Mouse (Mus musculus) heart, postnatal 0 days (tissue): ENCODE results near the gene Lcorl. TPM values are rescaled to one million over a fixed set of nuclear protein-coding genes. Genes with fewer than 3 reads are reported as not detected.
A peak's percentile ranks its signal among the peaks of the same experiment; 100 is the strongest.

Experiments
- ATAC-seq: fragments of 200-750 bp; cut with Nextera tagmentation; 2 replicates; pipeline ENCODE4 v1.8.0; 2017; ENCODE audit warnings: low read depth, moderate number of reproducible peaks, moderate library complexity; ENCODE audit not compliant: insufficient read depth
- DNase-seq: peaks from one replicate; pipeline ENCODE4 v3.0.0-alpha.2; 2016; ENCODE audit warnings: low spot score
- H3K27ac ChIP-seq: fragments of 300-500 bp; sonication (generic); 2 replicates; pipeline ENCODE4 v1.5.1; 2014; ENCODE audit warnings: low read depth, mild to moderate bottlenecking
- H3K27me3 ChIP-seq: fragments of 300-500 bp; sonication (generic); 2 replicates; pipeline ENCODE4 v1.6.1; 2014; ENCODE audit warnings: low read length, mixed read lengths; ENCODE audit not compliant: control insufficient read depth, insufficient read depth
- H3K36me3 ChIP-seq: fragments of 300-500 bp; sonication (generic); replicated peaks from 2 replicates; pipeline ENCODE4 v1.6.1; 2014; ENCODE audit warnings: low read length, mixed read lengths; ENCODE audit not compliant: control insufficient read depth, insufficient read depth
- H3K4me1 ChIP-seq: fragments of 300-500 bp; sonication (generic); 2 replicates; pipeline ENCODE4 v1.6.1; 2014; ENCODE audit warnings: antibody characterized with exemption; ENCODE audit not compliant: control insufficient read depth, insufficient read depth
- H3K4me2 ChIP-seq: fragments of 300-500 bp; sonication (generic); 2 replicates; pipeline ENCODE4 v1.6.1; 2014; ENCODE audit warnings: low read depth, mild to moderate bottlenecking, low read length, moderate library complexity
- H3K4me3 ChIP-seq: fragments of 300-500 bp; sonication (generic); 2 replicates; pipeline ENCODE4 v1.5.1; 2014; ENCODE audit warnings: low read depth, low read length
- H3K9ac ChIP-seq: fragments of 300-500 bp; sonication (generic); replicated peaks from 2 replicates; pipeline ENCODE4 v1.6.1; 2014; ENCODE audit warnings: low read depth, low read length, mixed read lengths
- H3K9me3 ChIP-seq: fragments of 300-500 bp; sonication (generic); replicated peaks from 2 replicates; pipeline ENCODE4 v1.6.1; 2016; ENCODE audit warnings: low read length; ENCODE audit not compliant: control insufficient read depth
- CTCF ChIP-seq: IDR thresholded peaks from 2 replicates; pipeline ENCODE4 v1.5.1; 2016; ENCODE audit warnings: antibody characterized with exemption, control low read depth, low read depth
- EP300 ChIP-seq: IDR thresholded peaks from 2 replicates; pipeline ENCODE4 v1.6.1; 2016; ENCODE audit warnings: antibody characterized with exemption, low read depth
- WGBS: fragments of 180-500 bp; shearing (Covaris S2); extraction: QIAGEN DNeasy Blood & Tissue Kit; methylation state at CpG from one replicate; pipeline ENCODE4 v1.1.7; 2014; 5-methylcytosine and 5-hydroxymethylcytosine counted together
- polyA plus RNA-seq: library from polyadenylated mRNA; unstranded; fragments of >200 nt; fragmentation: Nextera tagmentation; extraction: Ambion mirVana; gene quantifications from 2 replicates; pipeline ENCODE4 v1.2.1, GENCODE M21; 2015
- total RNA-seq: library from RNA; depleted of rRNA; stranded (reverse); fragments of >200 nt; gene quantifications from 2 replicates; pipeline ENCODE4 v1.2.3, GENCODE M21; 2014; ENCODE audit warnings: low replicate concordance

Gene Lcorl
- total and polyA plus RNA-seq, 2 experiments from 2014 or later = 11.6 to 80.3 TPM

GRCm38 (mm10) chr5:45683388-45683787 lies 174.0 kb downstream of the Lcorl start:
- H3K9me3 ChIP-seq = no peaks in the 10 kb centered on the region
- peaks cover 11% of the 10 kb centered on the region for H3K36me3 ChIP-seq
- no peaks in the 10 kb centered on the region for H3K4me1 ChIP-seq
- ATAC-seq (no peak), DNase-seq (no peak)
- TF ChIP-seq CTCF = no peak
- TF ChIP-seq EP300 = no peak
- no peaks in the 10 kb centered on the region for H3K27me3 ChIP-seq
- H3K4me2 ChIP-seq = no peak overlapping the region
- 93% methylated on average over 1 of the region's 1 CpGs for WGBS
- no peak overlapping the region for H3K27ac ChIP-seq
- H3K4me3 ChIP-seq = no peak overlapping the region
- H3K9ac ChIP-seq = no peak overlapping the region

- DNase-seq (no peak), ATAC-seq (no peak)
- H3K27me3 ChIP-seq = no peaks in the 10 kb centered on the region
- H3K4me2 ChIP-seq = no peak overlapping the region
- H3K4me1 ChIP-seq = no peaks in the 10 kb centered on the region
- no peak overlapping the region for H3K4me3 ChIP-seq
- TF ChIP-seq EP300 (no peak), CTCF (no peak)
- no peaks in the 10 kb centered on the region for H3K9me3 ChIP-seq
- peaks cover 29% of the 10 kb centered on the region for H3K36me3 ChIP-seq
- H3K9ac ChIP-seq = no peak overlapping the region
- no peak overlapping the region for H3K27ac ChIP-seq
These were observed 177.5 kb downstream of the Lcorl start for GRCm38 (mm10) chr5:45679955-45680354.

GRCm38 (mm10) chr5:45677639-45678038 lies 179.8 kb downstream of the Lcorl start:
- no peak for ATAC-seq
- TF ChIP-seq CTCF (no peak), EP300 (no peak)
- WGBS = 72% methylated on average over 4 of the region's 4 CpGs

GRCm38 (mm10) chr5:45675032-45675431 lies 182.4 kb downstream of the Lcorl start:
- Histone ChIP-seq H3K9ac (no peak overlapping the region), H3K36me3 (peaks cover 23% of the 10 kb centered on the region), H3K9me3 (no peaks in the 10 kb centered on the region), H3K27ac (no peak overlapping the region), H3K4me3 (no peak overlapping the region), H3K4me1 (peaks cover 5% of the 10 kb centered on the region; the same call in 1 of the 2 replicates), H3K4me2 (no peak overlapping the region), H3K27me3 (no peaks in the 10 kb centered on the region)
- ATAC-seq (no peak), DNase-seq (no peak)
- TF ChIP-seq CTCF = no peak
- no peak for TF ChIP-seq EP300
- 93% methylated on average over 1 of the region's 1 CpGs for WGBS

More at GRCm38 (mm10) chr5:45677639-45678038, 179.8 kb downstream of the Lcorl start:
- Histone ChIP-seq H3K4me3 (no peak overlapping the region), H3K27ac (no peak overlapping the region), H3K27me3 (no peaks in the 10 kb centered on the region), H3K36me3 (peaks cover 29% of the 10 kb centered on the region), H3K4me2 (no peak overlapping the region), H3K4me1 (no peaks in the 10 kb centered on the region), H3K9ac (no peak overlapping the region), H3K9me3 (no peaks in the 10 kb centered on the region)
- no peak for DNase-seq

- Histone ChIP-seq H3K9me3 (no peaks in the 10 kb centered on the region), H3K9ac (0 out of 2 replicates have a peak overlapping the region, but pooled peaks have one; percentile 64), H3K27ac (no peak overlapping the region), H3K4me1 (peaks cover 10% of the 10 kb centered on the region; the same call in 1 of the 2 replicates), H3K4me2 (peak overlapping the region; percentile 81; the same call in 1 of the 2 replicates), H3K4me3 (peak overlapping the region; percentile 77; the same call in 1 of the 2 replicates), H3K27me3 (no peaks in the 10 kb centered on the region), H3K36me3 (peaks cover 7% of the 10 kb centered on the region)
- 56% methylated on average over 5 of the region's 5 CpGs for whole genome bisulfite sequencing
- no peak for ATAC-seq
- DNase-seq = no peak
- no peak for TF ChIP-seq EP300
- no peak for TF ChIP-seq CTCF
These were observed 186.4 kb downstream of the Lcorl start for GRCm38 (mm10) chr5:45670894-45671494.

- TF ChIP-seq EP300 = no peak
- TF ChIP-seq CTCF = no peak
- no peaks in the 10 kb centered on the region for H3K9me3 ChIP-seq
- peak overlapping the region; percentile 77 for H3K4me3 ChIP-seq
- DNase-seq = no peak
- peak overlapping the region; percentile 65 for H3K27ac ChIP-seq
- peak overlapping the region; percentile 64 for H3K9ac ChIP-seq
- 0 out of 2 replicates have a peak, but pooled peaks cover 3% of the 10 kb centered on the region for H3K36me3 ChIP-seq
- WGBS = under 1% methylated on average over 13 of the region's 13 CpGs
- H3K4me2 ChIP-seq = peak overlapping the region; percentile 81
- no peak for ATAC-seq
- peaks cover 10% of the 10 kb centered on the region; the same call in 1 of the 2 replicates for H3K4me1 ChIP-seq
- H3K27me3 ChIP-seq = no peaks in the 10 kb centered on the region
These were observed 187.1 kb downstream of the Lcorl start for GRCm38 (mm10) chr5:45670280-45670670.
